Mouse (Mus musculus) cerebral cortex, adult 2 months (tissue): ENCODE measurements around the gene Snhg11.

Source experiments
- WGBS: fragments of 180-500 bp; shearing (Covaris S2); methylation state at CpG from one replicate; pipeline ENCODE4 v1.1.7; 2018; 5-methylcytosine and 5-hydroxymethylcytosine counted together

Gene Snhg11

DNA sequence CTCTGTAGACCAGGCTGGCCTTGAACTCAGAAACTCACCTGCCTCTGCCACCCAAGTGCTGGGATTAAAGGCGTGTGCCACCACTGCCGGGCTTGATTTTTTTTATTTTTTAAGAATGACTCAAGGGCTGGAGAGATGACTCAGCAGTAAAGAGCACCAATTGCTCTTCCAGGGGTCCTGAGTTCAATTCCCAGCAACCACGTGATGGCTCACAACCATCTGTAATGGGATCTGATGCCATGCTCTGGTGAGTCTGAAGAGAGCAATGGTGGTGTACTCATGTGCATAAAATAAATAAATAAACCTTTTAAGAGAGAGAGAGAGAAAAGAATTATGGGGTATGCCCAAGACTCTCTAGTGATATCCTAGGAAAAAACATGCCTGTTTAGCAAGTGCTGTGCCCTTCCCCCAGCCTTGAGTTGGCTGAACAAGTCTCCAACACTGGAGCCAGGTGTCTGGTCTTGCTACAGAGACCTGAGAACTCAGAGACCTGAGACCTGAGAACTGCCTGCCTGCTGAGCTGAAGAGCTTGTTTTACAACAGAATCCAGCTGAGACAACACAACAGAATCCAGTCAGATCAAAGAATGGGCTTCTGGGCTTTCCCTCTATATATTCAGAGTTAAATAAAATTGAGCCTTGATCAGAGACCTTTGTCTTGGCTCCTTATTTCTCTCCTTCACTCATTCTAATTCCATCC is 5.8 kb upstream of the Snhg11 start:
- 84% methylated on average over 3 of the region's 3 CpGs for WGBS

DNA sequence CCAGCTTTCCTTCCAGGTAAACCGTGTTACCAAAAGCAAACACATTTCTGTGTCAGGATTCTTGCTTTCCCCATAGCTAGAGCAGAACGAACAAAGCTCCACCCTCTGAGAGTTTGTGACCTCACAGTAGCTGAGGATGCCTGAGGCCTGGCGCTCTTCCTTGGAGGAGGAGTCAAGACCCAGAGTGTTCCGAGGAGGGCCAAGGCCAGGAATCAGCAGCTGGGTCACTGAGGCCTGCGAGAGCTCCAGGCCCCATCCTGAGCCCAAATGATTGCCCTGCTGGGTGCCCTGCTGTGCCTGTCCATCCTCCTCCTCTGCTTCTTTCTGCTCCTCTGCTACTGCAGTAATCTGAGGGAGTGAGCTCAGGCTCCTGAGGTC is 5.3 kb upstream of the Snhg11 start:
- WGBS: 58% methylated on average over 5 of the region's 5 CpGs

DNA sequence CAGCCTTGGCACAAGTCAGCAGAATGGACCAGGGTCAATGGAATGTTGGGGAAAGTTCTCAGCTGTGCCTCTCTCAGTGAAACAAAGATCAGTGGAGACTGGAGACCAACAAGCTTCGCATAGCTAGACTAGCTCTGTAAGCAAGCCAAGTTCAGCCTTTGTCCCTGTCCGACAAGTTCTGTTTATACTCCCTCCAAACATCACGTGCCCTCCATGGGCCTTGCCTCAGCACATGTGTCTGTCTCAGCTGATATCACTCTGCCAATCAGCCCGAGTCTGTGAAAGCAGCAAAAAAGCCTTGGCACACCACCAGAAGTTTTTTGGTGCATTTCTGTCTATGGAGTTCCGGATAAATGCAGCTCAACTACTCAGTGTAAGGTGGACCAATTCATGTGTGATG is 2.4 kb upstream of the Snhg11 start:
- 42% methylated on average over 5 of the region's 5 CpGs for WGBS

DNA sequence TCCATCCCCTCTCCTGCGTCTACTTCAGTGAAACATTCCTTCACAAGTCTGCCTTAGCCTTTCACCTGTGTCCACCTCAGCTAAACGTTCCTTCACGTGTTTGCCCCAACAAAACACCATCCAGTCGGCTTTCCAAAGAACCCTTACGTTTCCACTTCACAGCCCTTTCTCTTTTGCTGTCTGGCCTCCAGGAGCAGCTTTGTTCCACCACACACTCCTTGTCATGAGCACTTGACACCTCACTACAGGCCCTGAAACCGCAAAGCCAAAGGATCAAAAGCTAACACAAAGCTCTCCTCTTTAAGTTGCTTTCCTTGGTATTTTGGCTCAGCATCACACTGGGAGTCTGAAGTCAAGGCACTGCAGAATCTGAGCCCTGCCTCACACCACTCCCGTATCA is 1.9 kb upstream of the Snhg11 start:
- 82% methylated on average over 7 of the region's 7 CpGs for WGBS

DNA sequence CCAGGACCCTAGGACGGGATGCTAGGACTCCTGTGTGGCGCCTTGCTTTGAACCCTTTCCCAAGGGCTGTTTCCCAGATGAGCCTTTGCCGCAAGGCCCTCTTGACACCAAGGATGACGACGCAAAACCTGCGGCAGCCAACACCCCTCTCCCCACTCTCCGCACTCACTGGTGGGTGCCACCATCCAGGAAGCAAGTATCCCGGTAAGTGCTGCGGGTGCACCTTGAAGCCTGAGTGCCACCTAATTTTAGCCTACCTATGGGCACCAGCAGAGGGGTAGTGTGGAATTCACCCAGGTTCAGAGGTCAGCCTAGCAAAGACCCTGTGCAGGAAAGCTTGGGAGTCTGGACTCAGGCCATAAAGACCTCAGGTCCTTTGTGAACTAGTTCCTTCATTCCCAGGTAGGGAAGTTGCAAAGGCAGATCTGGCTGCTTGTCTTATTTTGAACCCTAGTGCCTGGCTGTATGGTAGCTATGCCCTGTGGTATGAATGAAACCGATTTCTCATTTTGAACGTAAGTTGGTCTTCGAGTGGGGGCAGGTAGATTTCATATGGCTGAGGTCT is 767 bp downstream of the Snhg11 start:
- WGBS: 18% methylated on average over 12 of the region's 12 CpGs

DNA sequence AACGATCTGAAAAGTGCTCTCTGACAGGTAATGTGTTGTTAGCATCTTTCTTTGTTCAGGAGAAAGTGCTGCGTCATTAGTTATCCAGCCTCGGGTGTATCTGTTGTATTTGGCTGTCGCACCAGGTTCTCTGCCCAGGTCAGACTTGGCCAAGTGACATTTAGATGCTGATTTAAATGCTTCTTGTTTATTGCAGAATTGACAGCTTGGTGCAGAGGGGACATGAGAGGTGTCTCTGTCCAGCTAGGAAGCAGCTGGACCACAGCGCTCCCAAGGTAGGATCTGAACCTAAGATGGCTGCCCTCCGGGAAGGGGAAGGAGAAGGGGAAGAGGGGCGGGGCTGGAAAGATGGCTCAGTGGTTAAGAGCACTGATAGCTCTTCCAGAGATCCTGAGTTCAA is 1.4 kb downstream of the Snhg11 start:
- 37% methylated on average over 7 of the region's 7 CpGs for WGBS

DNA sequence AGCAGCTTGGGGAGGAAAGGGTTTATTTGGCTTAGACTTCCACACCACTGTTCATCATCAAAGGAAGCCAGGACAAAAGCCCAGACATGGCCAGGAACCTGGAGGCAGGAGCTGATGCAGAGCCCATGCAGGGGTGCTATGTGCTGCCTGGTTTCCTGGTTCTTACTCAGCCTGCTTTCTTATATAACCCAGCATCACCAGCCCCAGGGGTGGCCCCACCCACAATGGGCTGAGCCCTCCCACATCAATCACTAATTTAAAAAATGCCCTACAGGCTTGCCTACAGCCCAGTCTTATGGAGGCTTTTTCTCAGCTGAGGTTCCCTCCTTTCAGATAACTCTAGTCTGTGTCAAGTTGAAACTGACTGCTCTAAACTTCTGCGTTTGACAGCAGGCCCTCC is 2.4 kb downstream of the Snhg11 start:
- 56% methylated on average over 1 of the region's 1 CpGs for WGBS

DNA sequence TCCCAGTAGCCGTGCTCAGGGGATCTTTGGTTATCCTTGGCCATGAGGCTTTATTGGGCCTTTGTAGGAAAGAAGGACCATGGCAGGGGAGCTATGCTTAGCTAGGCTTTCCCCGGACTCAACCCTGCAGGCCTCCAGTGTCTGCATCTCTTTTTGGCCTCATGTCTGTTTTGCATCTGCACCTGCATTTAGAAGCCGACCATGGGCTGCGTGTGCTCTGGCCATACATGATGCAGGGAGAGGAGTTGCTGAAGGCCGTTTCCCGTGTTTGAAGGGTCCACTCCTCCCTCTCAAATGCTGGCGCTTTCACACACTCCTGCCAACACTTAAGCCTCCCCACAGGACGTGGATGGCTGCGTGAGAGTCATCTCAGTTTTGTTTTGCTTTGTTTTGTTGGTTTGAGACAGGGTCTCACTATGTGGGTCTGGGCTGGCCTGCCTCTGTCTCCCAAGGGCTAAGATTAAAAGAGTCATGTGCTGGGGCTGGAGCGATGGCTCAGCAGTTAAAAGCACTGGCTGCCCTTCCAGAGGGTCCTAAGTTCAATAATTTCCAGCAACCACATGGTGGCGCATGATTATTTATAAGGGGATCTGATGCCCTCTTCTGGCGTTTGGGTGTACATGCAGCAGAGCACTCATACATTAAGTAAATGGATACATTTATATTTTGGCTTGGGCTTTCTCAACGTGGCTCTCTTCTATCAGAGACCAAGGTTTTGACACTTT is 4.1 kb downstream of the Snhg11 start:
- 26% methylated on average over 13 of the region's 13 CpGs for WGBS

DNA sequence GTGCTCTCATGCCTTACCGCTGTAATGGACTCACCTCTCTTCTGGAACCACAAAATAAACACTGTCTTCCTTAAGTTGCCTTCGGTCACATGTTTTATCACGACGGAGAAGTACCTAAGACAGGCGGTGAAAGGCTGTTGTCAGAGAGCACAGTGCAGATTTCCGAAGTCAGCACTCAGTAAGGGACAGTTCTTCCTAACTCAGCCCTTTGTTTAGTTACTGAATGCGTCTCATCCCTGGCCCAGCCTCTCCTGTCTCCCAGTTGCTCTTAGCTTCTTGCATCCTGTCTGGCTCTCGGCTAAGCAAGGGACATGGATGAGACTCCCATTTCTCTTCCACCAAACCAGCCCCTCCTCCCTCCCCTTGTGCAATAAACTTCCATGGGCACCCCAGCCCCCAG is 10.6 kb downstream of the Snhg11 start:
- 33% methylated on average over 8 of the region's 8 CpGs for WGBS

DNA sequence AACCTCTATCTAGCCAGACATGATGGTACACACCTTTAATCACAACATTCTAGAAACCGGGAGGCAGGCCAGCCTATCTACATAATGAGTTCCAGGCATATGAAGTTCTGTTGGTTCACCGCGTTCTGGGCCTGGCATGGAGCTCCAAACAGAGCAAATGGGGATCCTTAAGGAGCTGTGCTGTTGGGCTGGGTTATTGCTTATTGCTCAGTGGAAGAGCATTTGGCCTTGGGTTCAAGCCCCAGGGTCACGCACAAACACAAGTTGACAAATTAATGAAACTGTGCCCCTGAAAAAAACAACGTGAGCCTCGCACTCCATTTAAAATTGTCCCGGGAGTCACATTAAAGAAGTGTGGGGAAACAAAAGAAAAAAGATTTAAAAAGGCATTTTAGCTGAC is 14.0 kb downstream of the Snhg11 start:
- WGBS: 74% methylated on average over 7 of the region's 7 CpGs

DNA sequence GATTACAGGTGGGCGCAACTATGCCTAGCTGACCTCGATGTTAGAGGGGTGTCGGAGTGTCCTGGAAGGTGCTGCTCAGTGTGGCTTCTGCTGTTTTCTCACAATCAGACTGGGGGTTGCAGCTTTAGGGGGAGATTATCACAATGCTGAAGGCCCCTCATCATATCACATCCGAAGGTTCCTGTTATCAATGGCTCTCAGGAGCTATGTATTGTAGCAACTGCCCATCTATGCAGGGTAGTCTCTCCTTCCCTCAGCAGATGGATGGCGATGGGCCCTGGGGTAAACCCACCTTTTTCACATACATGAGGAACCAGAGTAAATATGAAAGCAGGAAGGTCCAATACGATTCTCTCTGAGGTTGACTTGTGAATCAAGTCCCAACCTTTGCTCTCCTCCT is 20.9 kb downstream of the Snhg11 start:
- WGBS: 91% methylated on average over 6 of the region's 6 CpGs

DNA sequence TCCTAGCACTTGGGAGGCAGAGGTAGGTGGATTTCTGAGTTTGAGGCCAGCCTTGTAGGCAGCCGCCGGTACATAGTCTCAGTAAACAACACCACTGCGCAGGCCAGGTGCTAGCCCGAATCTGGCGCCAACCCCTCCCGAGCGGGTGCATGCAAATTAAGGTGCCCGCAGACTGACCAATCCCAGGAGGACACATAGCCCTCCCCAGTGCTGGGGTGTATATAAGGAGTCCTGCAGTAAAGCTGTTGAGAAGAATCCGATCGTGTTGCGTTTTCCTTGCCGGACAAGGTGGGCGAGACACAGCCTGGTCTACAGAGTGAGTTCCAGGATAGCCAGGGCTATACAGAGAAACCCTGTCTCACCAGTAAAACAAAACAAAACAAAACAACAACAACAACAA is 21.7 kb downstream of the Snhg11 start:
- 71% methylated on average over 13 of the region's 13 CpGs for WGBS

DNA sequence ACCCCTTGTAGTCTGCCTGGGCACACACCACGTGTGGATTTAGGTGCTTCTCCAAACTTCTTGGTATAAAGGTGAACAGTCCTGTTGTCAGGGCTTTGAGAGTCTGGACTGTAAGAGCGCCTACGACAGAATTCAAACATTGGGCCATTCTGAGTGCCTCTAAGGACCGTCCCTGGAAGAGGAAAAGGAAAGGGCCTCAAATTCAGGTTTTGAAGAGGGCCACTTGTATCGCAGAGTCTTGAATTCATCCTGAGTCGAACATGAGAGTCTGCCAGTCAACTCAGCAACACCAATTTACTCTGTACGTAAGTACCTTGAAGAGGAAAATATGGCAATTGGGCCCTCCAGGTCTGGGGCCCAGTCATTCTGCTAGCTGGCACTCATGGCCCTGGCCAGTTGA is 27.5 kb downstream of the Snhg11 start:
- WGBS: 89% methylated on average over 7 of the region's 7 CpGs

DNA sequence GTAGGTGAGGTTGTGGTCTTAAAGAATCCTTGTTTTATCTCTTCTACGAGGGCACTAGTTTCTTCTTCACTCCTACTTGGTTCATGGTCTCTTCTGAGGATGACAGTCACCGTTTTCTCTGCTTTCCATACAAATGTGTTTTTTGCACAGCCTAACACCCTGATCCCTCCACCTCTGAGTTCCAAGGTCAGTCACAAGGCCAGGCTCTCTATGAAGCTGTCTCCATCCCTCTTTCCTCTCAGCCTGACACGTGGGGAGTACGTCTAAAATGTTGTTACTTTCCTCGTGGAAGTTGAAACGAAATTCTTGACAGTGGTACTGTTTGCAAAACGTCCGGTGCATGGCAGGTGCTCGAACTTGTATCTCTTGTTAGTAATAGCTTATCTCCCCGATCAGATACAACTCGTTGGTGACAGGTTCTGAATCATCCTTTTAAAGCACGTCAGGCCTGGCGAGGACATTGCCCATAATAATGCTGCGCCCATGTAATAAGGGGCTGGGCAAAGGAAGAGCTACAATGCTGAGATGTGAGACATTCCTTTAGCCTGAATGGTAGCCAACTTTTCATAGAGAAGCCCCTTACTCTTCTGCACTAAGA is 33.7 kb downstream of the Snhg11 start:
- 17% methylated on average over 14 of the region's 14 CpGs for WGBS

DNA sequence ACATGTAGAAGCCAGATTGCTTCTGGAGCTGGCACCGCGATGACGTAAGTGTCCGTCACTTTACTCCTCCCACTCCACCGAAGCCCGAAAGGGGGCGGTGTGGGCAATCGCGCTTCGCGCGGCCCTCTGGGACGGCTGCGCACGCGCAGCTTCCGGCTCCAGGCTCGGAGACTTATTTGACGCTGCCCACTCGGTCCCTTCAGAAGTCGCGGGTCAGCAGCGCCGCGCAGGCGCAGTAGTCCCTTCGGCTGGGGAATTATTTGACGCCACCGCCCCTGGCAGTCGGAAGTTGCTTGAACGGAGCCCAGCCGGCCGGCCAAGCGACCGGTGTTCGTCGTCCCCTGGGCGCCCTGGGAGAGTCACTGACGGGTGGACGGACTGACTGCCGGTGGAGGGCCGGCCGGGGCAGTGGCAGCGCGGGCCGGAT is 34.2 kb downstream of the Snhg11 start, which contains the start of gene Ralgapb:
TSS of gene Ralgapb (plus strand) at position 254 of the 427 bp plus-strand sequence.
- 1% methylated on average over 43 of the region's 46 CpGs for WGBS

DNA sequence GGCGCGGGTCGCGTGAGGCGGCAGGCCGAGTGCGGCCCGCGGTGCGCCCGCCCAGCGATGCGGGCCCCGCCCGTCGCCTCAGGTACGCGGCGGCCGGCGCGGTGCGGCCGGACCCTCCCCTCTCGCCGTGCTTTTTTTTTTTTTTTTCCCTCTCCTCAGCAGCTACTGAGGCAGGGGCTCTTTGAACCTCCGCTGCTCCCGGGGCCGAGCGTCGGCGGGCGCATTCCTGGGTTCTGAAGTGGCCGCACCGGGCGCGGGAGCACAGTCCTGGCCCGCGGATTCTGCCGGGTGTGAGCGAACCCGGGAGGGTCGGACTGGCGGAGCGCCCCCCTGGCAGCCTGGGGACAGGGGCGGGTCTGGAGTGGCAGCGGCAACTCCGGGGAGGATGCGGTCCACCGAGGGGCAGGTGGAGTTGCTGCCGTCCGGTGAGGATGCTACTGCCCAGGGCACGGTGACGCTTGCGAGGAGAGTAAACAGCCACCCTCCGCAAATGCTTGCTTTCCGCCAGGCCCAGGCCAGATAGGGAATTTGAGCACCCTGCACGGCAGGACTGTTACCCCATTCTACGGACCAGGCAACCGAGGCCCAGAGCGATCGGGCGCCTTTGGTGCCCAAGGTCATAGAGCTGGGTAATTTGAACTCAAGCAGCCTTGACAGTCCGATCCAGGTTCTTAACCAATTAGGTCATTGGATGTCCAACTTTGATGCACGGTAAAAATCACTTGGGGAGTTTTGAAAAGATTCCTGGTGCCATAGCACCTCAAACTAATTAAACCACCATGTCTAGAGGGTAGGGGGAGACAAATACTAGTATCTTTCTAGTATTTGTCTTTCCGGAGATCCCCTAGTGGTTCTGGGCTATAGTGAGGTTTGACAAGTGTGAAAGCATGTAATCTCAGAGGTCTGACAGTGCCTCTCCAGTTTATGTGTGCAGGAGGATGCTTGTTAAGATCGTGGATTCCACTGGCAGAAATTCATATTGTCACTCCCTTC is 34.9 kb downstream of the Snhg11 start:
- WGBS: 2% methylated on average over 42 of the region's 67 CpGs

DNA sequence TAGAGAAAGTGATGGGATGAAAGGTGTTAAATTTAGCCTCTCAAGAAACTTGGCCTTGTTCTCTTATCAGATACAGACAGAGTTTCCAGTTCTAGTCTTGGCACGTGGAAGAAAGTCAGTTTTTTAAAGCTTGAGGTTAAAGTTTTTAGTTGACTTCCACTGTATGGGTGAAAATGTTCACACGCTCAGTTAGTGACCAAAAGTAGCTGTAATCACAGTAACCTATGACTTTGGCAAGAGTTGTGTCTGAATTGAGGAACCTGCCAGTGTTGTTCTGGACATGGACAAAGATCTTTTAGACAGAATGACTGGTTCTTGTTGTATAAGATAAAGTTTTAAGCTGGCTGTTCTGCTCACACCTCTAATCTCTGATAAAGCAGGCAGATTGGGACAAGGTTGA is 37.8 kb downstream of the Snhg11 start:
- WGBS: 62% methylated on average over 2 of the region's 2 CpGs

DNA sequence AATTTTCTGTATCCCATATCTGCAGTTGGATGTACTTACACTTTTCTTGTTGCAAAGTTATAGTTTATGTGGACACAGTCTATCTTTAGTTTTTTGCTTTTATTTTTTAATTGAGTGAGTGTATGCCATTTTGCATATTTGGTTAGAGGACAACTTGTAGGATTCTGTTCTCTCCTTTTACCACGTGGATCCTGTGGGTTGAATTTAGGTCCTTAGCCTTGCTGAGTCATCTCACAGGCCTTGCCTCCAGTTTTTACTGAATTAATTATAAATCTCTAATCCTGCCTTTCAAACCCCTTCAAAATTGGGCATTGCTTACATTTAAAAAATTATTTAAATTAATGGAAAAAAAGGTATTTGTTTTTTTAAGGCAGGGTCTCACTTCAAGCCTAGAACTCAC is 40.4 kb downstream of the Snhg11 start:
- 34% methylated on average over 1 of the region's 1 CpGs for WGBS

DNA sequence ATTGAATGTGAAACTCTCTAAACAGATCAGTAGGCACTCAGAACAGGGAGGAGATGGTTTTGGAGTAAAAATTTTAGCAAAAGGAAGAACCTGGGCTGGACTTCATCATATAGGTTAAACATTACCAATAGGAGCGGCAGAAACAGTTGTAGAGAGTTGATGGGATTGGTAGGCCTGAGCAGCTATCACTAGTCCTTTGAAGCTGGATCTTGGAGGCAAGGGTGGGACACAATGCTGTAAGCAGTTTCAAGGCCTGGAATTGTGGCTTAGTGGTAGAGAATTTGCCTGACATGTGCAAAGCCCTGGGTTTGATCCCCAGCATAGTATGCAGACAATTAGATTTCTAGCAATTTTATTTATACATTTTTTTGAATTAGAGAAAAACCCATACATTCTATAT is 43.2 kb downstream of the Snhg11 start:
- 96% methylated on average over 1 of the region's 1 CpGs for WGBS
